Mouse (Mus musculus): ENCODE measurements around the gene Mmp21. TPM values are rescaled to one million over a fixed set of nuclear protein-coding genes. Genes with fewer than 3 reads are reported as not detected.

Mmp21 gene
- polyA plus RNA-seq, 1 experiment from 2014 or later, result 0.04 TPM

Other genes starting within 250 kb of the Mmp21 start
- not detected in 2 replicates for gene Tex36, start 77.9 kb downstream of the Mmp21 start, polyA plus RNA-seq (2015; fragmentation: Nextera tagmentation; extraction: Ambion mirVana)
- gene Edrf1, start 42.5 kb downstream of the Mmp21 start, polyA plus RNA-seq (2015; fragmentation: Nextera tagmentation; extraction: Ambion mirVana), result 9.3 and 9.7 TPM in 2 replicates
- 64.3 and 75.7 TPM in 2 replicates for gene Bccip, start 29.3 kb upstream of the Mmp21 start, polyA plus RNA-seq (2015; fragmentation: Nextera tagmentation; extraction: Ambion mirVana)
- 149 and 158 TPM in 2 replicates for gene Uros, start 30.0 kb upstream of the Mmp21 start, polyA plus RNA-seq (2015; fragmentation: Nextera tagmentation; extraction: Ambion mirVana)
- gene Fank1, start 96.8 kb upstream of the Mmp21 start, polyA plus RNA-seq (2015; fragmentation: Nextera tagmentation; extraction: Ambion mirVana), result not detected in 2 replicates
- 9.3 and 9.6 TPM in 2 replicates for gene Dhx32, start 102.7 kb upstream of the Mmp21 start, polyA plus RNA-seq (2015; fragmentation: Nextera tagmentation; extraction: Ambion mirVana)